Mouse (Mus musculus): ENCODE data around the gene Amz1. TPM values are rescaled to one million over a fixed set of nuclear protein-coding genes. Genes with fewer than 3 reads are reported as not detected.

Gene Amz1
- total RNA-seq, 2 experiments from 2014 or later, result 17.4 to 20.5 TPM

GRCm38 (mm10) chr5:140752639-140753038 lies 28.7 kb downstream of the Amz1 start:
- no peak for DNase-seq (ENCODE audit: low spot score in 2 of 2)
- intact Hi-C loops (cut with DNase I), result no loop called here

DNA sequence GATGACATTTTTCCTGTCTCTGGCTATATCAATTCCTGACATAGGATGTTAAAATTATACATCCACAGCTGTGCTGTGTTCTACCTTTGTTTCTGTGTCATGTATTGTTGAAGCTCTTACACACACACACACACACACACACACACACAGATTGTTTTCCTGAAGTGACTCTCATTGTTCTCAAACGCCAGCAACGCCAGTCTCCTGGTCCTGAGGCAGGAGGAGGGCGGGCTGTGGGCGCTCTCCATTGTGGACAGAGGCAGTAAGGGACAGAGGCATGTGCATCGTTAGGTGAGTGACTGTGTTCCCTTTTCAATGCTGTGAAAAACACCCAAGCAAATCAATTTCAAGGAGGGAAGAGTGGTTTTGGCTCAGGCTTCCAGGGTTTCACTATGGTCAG lies 29.3 kb downstream of the Amz1 start:
- intact Hi-C loops (cut with DNase I), result no loop called here
- DNase-seq (ENCODE audit: low spot score in 2 of 2), result no peak

DNA sequence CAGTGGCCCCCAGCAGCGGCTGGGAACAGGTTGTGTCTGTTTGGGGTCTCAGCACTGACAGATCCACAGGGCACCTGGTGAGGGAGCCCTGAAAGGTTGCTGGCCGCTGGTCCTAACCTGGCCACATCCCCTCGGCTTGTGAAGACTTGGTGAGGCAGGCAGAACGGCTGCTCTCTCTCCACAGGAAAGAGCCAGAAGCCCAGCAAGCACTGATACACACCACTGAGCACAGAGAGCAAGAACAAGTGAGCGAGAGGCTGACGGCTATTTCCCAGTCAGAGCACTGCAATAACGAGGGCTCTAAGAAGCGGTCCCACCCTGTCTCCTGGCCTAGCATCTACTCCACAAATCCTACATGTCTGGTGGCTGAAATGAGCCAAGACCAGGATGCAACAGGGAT lies 34.9 kb downstream of the Amz1 start:
- intact Hi-C loops (cut with DNase I), result no loop called here
- DNase-seq (ENCODE audit: low spot score in 2 of 2), result no peak

DNA sequence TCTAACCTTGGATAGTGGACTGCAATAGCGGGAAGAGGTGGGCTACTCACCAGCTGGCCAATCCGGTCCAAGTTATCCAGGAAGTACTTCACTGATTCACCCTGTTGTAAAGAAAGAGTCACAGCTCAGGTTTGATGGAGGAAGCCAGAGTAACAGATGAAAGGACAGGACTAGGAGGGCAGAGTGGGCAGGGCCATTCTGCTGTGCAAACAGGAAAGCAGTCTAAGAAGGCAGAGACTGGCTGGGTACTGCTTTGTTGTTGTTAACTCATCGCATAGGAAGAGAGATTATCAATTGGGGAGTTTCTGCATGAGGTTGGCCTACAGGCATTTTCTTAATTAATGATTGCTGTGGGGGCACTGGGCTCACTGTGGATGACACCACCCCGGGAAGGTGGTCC lies 38.6 kb downstream of the Amz1 start:
- intact Hi-C loops (cut with DNase I), result no loop called here
- no peak for DNase-seq (ENCODE audit: low spot score in 2 of 2)

DNA sequence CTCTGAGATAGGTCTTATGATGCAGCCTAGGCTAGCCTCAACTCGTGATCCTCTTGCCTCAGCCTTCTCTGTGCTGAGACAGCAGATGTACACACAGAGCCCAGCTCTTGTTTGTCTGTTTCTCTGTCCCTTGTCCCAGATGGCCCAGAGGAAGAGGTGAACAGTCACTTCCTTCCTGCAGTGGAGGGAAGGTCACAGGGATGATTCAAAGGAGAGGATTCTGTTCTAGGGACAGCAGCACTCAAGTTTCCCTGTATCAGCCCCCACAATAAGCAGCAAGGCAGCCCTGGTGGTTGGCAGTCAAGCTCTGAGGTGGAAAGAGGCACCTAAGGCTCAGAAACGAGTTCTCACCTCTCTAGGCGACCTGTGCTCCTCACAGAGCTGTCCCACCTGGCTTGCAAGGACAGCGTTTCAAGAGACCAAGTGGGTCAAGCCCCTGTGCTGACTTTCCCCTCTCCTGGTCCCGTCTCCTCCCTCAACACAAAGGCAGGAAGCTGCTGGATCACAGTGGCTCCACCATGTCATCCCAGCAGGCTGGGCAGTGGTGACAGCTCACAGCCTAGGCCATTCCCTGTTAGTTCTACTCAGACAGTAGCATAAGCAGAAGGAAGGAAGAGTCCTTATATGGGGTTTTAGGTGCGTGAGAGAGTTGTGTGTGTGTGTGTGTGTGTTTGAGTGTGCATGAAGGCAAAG lies 41.1 kb downstream of the Amz1 start:
- intact Hi-C loops (cut with DNase I), result no loop called here
- no peak for DNase-seq (ENCODE audit: low spot score in 2 of 2)

DNA sequence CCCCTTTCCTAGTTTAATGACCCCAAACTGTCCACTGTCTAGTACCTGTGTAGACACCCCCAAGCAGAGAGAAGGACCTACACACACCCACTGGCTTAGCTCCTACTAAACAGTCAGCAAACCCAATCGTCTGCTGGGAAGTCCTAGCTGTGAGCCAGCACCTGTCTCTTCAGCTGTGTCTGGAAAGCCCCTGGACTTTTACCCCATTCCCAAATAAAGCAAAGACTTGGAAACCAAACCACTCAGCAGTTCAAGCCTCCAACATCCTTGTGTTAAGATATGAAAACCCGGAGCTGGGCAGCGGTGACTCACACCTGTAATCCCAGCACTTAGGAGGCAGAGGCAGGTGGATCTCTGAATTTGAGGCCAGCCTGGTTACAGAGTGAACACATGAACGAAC lies 42.6 kb downstream of the Amz1 start:
- DNase-seq (ENCODE audit: low spot score in 2 of 2), result no peak
- intact Hi-C loops (cut with DNase I), result no loop called here

- intact Hi-C loops (cut with DNase I), result no loop called here
- peak; percentile 43 to 54 for DNase-seq (ENCODE audit: low spot score in 2 of 2)
Measured at GRCm38 (mm10) chr5:140767704-140768141, 43.8 kb downstream of the Amz1 start.

DNA sequence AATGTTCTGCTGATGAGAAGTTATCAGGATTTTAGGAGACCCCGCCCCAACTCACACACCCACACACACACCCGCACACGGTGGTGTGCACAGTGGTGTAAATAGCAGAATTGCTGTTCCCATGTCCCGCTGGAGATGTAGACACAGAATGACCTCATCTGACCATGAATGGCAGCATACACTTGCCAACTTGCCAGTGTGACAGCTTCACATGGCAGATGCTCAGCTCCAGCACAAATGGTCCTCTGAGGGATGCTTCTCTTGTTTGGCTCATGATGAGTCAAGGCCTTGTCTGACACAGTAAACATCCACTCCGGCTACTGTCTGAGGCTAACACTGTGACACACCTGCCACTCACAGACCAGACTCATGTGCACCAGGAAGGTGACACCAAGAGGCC lies 44.4 kb downstream of the Amz1 start:
- peak; percentile 19 to 82 for DNase-seq (ENCODE audit: low spot score in 2 of 2)
- intact Hi-C loops (cut with DNase I), result no loop called here

GRCm38 (mm10) chr5:140771612-140772011 lies 47.7 kb downstream of the Amz1 start:
- no peak for DNase-seq (ENCODE audit: low spot score in 2 of 2)
- intact Hi-C loops (cut with DNase I), result loop anchor here (5.0 kb wide), 1 partner anchor 56 kb away; no protein-coding TSS in a partner anchor

DNA sequence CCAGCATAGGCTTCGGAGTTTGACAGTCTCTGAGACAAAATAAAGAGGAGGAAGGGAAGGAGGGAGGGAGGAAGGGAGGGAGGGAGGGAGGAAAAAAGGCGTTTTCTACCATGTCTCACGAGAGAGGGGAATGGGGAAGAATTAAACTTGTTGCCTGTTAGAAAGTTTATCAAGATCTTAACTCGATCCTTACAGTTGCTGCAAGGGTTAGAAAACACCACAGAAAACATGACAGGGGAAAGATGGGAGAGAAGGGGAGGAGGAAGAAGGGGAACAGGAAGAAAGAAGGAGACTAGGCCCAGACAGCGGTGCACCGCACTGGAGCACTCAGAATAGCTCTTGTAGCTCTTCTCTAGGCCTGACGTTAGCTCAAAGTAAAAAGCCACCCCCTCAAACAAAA lies 48.2 kb downstream of the Amz1 start:
- intact Hi-C loops (cut with DNase I), result loop anchor here (5.0 kb wide), 1 partner anchor 55 kb away; no protein-coding TSS in a partner anchor
- DNase-seq (ENCODE audit: low spot score in 2 of 2), result no peak

GRCm38 (mm10) chr5:140775111-140775510 lies 51.2 kb downstream of the Amz1 start:
- DNase-seq (ENCODE audit: low spot score in 2 of 2), result no peak
- intact Hi-C loops (cut with DNase I), result no loop called here

- DNase-seq (ENCODE audit: low spot score in 2 of 2), result no peak
- intact Hi-C loops (cut with DNase I), result no loop called here
Measured at GRCm38 (mm10) chr5:140776968-140777367, 53.0 kb downstream of the Amz1 start.

- intact Hi-C loops (cut with DNase I), result no loop called here
Measured at GRCm38 (mm10) chr5:140781122-140781521, 57.2 kb downstream of the Amz1 start.

GRCm38 (mm10) chr5:140781886-140782572 lies 58.1 kb downstream of the Amz1 start:
- no peak for DNase-seq (ENCODE audit: low spot score in 2 of 2)
- intact Hi-C loops (cut with DNase I), result no loop called here

More at GRCm38 (mm10) chr5:140781122-140781521, 57.2 kb downstream of the Amz1 start:
- DNase-seq (ENCODE audit: low spot score in 2 of 2), result no peak

- DNase-seq (ENCODE audit: low spot score in 2 of 2), result no peak
- intact Hi-C loops (cut with DNase I), result no loop called here
Measured at GRCm38 (mm10) chr5:140783577-140783976, 59.6 kb downstream of the Amz1 start.

- DNase-seq (ENCODE audit: low spot score in 2 of 2), result no peak
- intact Hi-C loops (cut with DNase I), result no loop called here
Measured at GRCm38 (mm10) chr5:140784288-140784687, 60.4 kb downstream of the Amz1 start.

GRCm38 (mm10) chr5:140785240-140785872 lies 61.4 kb downstream of the Amz1 start:
- intact Hi-C loops (cut with DNase I), result no loop called here
- DNase-seq (ENCODE audit: low spot score in 2 of 2), result no peak

GRCm38 (mm10) chr5:140789561-140789960 lies 65.6 kb downstream of the Amz1 start:
- DNase-seq (ENCODE audit: low spot score in 2 of 2), result no peak
- intact Hi-C loops (cut with DNase I), result no loop called here

DNA sequence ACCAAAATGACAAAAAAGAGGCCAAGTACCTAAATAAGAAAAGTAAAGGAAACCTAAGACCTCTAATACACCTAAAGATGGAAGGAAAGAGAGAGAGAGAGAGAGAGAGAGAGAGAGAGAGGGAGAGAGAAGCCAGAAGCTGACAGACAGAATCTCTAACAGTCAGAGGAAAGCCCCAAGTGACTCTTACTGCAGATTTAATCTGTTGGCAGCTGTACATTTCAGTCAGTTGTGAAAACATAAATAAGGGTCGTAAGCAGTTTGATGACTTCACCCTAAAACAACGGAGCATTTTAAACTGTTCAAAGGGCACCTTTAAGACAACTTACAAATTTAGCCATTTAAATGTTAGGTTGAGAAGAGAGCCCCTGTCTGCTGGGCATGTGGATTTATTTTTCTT lies 66.5 kb downstream of the Amz1 start:
- intact Hi-C loops (cut with DNase I), result no loop called here
- no peak for DNase-seq (ENCODE audit: low spot score in 2 of 2)
